Mouse (Mus musculus) adrenal gland, adult (tissue): ENCODE measurements around the gene Rngtt.
"Not testable (repeated sequence)": the region's sequence is repeated elsewhere in the genome, so short reads cannot be mapped to it uniquely, and the experiment has no call there.

Experiments used
- DNase-seq, 2 experiments: peaks; one replicate each; pipeline ENCODE4 v3.0.0; 2022 to 2023; ENCODE audit warnings: low spot score in 1 of 2; ENCODE audit not compliant: inconsistent age in 2 of 2

Gene Rngtt

GRCm38 (mm10) chr4:33428856-33429255 lies 118.7 kb downstream of the Rngtt start:
- no peak for DNase-seq

GRCm38 (mm10) chr4:33441864-33442263 lies 131.8 kb downstream of the Rngtt start:
- no peak for DNase-seq

GRCm38 (mm10) chr4:33446265-33446664 lies 136.2 kb downstream of the Rngtt start:
- DNase-seq: no peak

DNA sequence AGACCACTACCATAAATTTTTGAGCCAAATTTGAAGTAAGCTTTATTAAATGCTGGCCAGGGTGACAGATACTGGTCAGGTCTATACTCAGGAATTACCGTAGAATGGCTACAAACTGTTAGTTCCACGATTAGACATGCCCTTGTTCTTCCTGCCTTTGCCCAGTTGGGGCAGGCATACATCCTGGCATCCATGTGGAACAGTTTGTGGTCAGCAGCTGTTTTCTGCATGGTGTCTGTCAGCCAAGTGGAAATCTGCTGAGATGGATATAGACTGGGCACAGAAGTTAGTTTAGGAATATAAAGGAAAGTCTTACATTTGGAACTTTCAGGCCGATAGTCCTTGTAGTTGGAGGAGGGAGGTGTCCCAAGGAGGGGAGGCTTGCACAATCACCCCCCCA lies 136.8 kb downstream of the Rngtt start:
- no peak for DNase-seq

- DNase-seq: not testable (repeated sequence)
Measured at GRCm38 (mm10) chr4:33450356-33450755, 140.2 kb downstream of the Rngtt start.

GRCm38 (mm10) chr4:33459851-33460250 lies 149.7 kb downstream of the Rngtt start:
- no peak for DNase-seq

DNA sequence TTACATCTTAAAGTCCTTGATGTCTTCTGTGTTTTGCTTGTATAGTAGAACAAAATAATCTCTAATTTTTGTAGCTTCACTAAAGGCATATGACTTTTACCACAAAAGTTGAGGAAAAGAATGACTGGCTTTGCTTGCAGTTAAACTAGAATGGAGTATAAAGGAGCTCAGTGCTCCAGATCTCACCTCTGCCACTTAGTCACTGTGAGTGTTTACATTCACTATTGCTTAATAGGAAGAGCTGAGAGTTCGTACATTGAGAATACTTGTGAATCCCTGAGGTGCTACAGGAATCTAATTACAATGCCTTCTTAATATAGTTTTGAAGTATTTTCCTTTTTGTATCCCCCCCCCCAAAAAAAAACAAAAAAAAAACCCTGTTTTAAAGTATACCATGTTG lies 154.3 kb downstream of the Rngtt start:
- no peak for DNase-seq

DNA sequence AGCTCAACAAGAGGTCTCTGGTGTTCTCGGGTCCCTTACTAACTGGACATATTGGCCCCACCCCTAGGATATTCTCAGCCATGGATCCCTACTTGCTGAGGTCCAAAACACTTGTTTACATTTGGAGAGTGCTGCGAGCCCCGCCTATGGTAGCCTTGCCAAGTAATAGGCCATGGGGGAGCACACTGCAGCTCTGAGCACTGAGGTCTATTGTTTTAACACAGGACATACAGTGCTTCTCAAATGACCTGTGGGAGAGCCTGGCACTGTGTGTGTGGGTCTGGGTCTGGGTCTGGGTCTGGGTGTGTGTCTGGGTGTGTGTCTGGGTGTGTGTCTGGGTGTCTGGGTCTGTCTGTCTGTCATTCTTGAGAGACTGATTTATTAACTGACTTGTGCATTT lies 155.8 kb downstream of the Rngtt start:
- peak in 1 of 2 experiments; percentile 28 for DNase-seq

DNA sequence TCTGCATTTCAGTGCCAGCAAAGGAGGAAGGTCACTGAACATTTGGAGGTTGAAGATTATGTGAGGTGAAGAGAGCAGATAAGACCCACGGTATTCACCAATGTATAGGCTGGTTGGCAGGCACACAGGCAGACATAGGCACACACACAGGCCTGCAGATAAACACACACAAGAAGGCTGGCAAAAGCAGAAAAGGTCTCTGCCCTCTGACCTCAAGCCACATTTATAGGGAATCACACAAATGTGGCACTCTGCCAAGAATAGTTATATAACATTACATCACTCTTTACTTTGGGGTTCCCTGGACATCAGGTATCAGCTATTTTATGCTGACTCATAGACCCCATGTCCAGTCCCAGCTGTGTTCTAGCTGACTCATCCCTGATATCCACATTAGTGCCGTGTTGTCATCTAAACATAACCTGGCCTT lies 156.9 kb downstream of the Rngtt start:
- peak; percentile 52 to 81 for DNase-seq

DNA sequence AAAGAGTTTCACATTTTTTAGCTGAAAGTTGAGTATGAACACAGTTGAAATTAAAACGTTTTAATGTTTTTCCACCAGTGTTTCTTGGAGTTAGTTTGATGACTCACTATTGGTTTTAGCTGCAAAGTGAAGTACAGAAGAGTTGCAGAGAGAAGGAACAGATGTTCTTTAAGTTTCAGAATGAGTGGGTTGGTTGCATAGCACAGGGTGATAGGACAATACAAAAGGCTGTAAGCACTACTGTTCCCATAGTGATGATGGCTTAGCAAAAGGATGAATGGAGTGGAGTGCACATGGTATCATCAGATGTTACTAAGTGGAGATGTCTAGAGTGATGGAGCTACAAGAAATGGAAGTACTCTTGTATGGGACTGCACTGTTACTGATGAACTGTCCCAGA lies 157.5 kb downstream of the Rngtt start:
- peak in 1 of 2 experiments; percentile 28 for DNase-seq

DNA sequence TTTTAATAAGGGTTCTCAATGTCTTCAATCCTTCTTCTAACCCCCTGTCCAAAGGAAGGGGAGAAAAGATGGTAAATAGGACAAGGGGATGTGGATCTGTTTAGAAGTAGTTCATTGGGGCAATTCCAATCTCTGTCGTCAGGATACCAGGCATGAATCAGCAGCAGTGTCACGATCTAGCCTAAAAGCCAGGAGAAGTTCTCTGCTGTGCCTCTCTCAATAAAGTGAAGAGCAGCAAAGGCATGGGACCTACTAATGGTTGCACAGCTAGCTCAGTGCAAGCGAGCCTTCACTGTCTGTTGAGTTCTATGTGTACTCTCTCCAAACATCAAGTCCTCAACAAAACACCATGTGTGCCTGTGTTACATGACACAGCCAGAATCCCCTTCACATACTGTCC lies 158.0 kb downstream of the Rngtt start:
- peak in 1 of 2 experiments; percentile 58 for DNase-seq

DNA sequence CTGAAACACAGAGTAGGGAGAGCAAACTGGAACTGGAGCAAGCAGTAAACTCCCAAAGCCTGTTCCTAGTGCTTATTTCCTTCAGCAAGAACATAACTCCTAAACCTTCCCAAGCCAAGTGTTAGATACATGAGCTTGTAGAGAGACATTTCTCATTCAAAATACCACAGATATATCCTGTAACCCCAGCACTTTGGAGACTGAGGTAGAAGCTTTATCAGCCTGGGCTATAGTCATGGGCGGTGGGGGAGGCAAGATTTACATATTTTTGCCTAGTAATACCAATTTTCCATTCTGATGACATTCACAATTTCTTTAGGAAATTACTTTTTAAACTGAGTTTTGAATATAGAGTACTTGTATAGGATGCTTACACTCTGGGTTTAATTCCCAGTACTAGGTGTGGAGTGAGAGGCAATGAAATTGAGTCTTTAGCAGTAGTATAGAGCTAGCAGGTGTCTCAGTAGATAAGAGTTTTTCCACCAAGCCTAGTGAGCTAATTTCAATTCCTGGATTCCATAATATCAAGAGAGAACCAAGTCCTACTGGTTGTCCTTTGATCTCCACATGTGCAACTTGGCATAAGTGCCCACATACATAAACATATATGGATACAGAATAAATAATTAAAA lies 160.7 kb downstream of the Rngtt start:
- no peak for DNase-seq

DNA sequence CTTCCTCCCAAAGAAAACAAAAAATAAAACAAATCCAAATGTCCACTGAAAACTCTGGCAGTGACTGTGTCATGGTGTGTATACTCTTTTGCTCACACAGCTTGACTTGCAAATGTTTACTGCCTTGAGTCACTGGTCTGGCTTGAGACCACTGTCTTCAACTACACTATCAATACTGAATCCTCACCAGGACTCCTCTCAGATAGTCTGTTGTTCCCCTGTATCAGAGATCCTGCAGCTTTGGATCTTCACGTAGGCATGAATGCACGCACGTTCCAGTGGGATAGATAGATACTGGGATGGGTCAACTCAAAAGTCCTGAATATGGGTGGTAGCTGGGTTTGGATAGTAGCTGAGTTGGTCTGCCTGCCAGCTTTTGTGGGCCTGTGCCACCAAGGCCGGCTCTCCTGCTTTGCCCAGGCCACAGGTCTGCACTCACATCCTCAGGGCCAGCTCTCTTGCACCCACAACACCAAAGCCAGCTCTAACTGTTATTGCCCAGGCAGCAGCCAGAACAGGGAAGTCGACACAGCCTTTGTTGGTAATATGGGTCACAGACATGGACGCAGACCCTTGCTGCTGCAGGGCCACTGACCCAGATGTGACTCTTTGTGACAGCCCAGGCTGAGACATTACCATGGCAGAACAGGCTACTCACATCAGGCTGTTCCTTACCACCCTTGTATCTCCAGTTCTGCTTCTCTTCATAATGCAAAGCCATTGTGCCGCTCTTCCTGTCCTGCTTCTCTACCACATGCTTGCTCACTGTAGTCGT lies 168.1 kb downstream of the Rngtt start:
- DNase-seq: no peak

GRCm38 (mm10) chr4:33481721-33482120 lies 171.6 kb downstream of the Rngtt start:
- DNase-seq: no peak

DNA sequence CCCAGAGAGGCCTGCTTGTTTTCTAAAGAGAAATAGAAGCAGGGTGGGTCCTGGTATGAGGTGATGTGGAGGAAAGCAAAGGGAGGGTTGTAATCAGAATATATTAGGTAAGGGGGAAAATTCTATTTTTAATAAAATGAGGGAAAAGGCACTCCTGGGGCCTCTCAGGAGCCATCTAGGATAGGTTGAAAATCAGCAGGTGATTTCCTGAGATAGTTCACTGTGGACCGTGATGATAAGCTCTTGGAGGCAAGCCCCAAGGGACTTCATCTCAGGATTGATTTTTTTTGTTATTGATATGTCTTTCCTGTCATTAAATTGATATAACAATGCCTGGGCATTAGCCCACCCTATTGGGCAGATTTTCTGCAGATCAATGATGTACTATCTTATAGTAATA lies 175.9 kb downstream of the Rngtt start:
- DNase-seq: no peak

DNA sequence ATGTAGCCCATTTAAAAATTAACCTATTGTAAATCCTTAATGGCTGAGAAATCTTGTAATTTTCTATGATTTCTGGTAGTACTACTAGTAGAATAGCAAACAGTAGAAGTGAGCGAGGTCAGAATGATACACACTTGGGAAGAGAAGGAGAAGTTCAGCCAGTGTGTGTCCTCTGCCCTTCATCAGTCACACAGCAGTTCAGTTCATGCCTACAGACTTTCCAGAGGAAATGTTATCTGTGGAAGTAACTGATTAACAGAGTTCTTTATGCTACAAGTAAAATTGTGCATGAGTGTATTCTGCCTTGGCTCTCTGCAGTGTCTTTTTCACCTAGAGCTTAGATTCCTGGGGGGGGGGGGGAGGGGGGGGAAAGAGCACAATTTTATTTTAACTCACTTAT lies 181.0 kb downstream of the Rngtt start:
- DNase-seq: no peak

- DNase-seq: no peak
Measured at GRCm38 (mm10) chr4:33494377-33494776, 184.3 kb downstream of the Rngtt start.

- no peak for DNase-seq
Measured at GRCm38 (mm10) chr4:33496985-33497384, 186.9 kb downstream of the Rngtt start.

GRCm38 (mm10) chr4:33497657-33498056 lies 187.5 kb downstream of the Rngtt start:
- DNase-seq: no peak

GRCm38 (mm10) chr4:33498160-33498874 lies 188.2 kb downstream of the Rngtt start:
- DNase-seq: no peak

DNA sequence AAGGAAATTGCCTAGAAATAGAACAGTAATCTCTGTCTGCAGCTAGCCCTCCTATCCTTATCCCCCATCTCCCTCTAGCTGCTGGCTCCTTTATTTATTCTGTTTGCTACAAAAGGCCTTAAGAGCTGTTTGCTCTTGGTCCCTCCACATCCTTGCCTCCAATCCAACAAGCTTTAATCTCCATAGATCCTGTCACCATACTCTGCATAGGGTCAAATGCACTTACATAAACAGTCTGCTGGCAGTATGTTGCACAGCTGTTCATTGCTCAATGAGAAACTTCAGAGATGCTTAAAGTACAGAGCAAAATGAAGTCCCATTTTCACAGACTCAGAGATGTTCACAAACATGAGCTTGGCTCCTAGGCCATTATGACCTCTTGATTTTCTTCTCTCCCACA lies 196.5 kb downstream of the Rngtt start:
- DNase-seq: no peak

DNA sequence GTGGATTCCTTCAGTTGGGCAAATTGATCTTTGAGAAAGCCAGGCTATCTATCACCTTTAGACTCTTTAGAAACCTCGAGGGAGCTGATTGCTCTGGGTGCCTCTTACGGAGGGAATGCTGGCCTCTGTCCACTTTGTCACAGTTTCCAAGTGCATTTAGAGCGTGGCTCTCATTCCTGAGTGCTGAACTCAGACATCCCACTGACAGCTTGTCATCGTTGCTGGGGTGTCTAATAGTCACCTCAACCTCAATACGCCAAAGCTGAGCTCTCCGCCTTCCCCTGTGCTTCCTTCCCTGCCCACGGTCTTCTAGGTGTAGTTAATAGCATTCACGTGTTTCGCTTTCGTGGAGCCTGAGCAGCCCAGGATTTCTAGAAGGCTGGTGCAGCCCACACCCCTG lies 200.4 kb downstream of the Rngtt start:
- DNase-seq: no peak
